Mouse (Mus musculus): ENCODE results near the gene Slc10a6. TPM values are rescaled to one million over a fixed set of nuclear protein-coding genes. Genes with fewer than 3 reads are reported as not detected.

The Slc10a6 gene
- total RNA-seq (2014; rRNA removed) (1.7 TPM in 1 of 2 replicates, not detected in the other), polyA plus RNA-seq (2015; fragmentation: Nextera tagmentation; extraction: Ambion mirVana) (not detected in 2 replicates)

GRCm38 (mm10) chr5:103629111-103629764 lies at the start of gene Slc10a6:
Slc10a6 (minus strand) TSS chr5:103629403.
- Histone ChIP-seq H3K27ac (ENCODE audit: low read depth, low read length) (no peak within 1 kb of the TSS), H3K9me3 (ENCODE audit: low read length) (no peaks in the 10 kb centered on the region), H3K27me3 (ENCODE audit: insufficient read depth, low read length) (no peaks in the 10 kb centered on the region), H3K4me2 (ENCODE audit: low read depth, low read length, poor library complexity, severe bottlenecking) (no peak within 1 kb of the TSS), H3K4me3 (ENCODE audit: low read depth, low read length) (no peak within 1 kb of the TSS), H3K9ac (replicated peaks; ENCODE audit: low read length, poor library complexity, severe bottlenecking) (no peak within 1 kb of the TSS), H3K36me3 (ENCODE audit: insufficient read depth, low read length) (no peaks in the 10 kb centered on the region), H3K4me1 (ENCODE audit: insufficient read depth, low read length) (peaks cover 4% of the 10 kb centered on the region; the same call in 1 of the 2 replicates)
- 61% methylated on average over 17 of the region's 17 CpGs for WGBS
- DNase-seq (ENCODE audit: low spot score) (peak; percentile 91), ATAC-seq (ENCODE audit: low FRiP score) (peak; percentile 62)
- no peak for TF ChIP-seq CTCF (IDR thresholded peaks at IDR 0.05)

GRCm38 (mm10) chr5:103678974-103679373 lies 49.8 kb upstream of the Slc10a6 start:
- no peak overlapping the region for H3K27ac ChIP-seq (ENCODE audit: low read depth, low read length)
- no peaks in the 10 kb centered on the region for H3K27me3 ChIP-seq (ENCODE audit: insufficient read depth, low read length)
- ATAC-seq (ENCODE audit: low FRiP score) = no peak
- no peaks in the 10 kb centered on the region for H3K36me3 ChIP-seq (ENCODE audit: insufficient read depth, low read length)
- TF ChIP-seq CTCF (IDR thresholded peaks at IDR 0.05) = no peak
- no peak overlapping the region for H3K4me2 ChIP-seq (ENCODE audit: low read depth, low read length, poor library complexity, severe bottlenecking)
- no peak overlapping the region for H3K9ac ChIP-seq (replicated peaks; ENCODE audit: low read length, poor library complexity, severe bottlenecking)
- DNase-seq (ENCODE audit: low spot score) = no peak
- no peaks in the 10 kb centered on the region for H3K4me1 ChIP-seq (ENCODE audit: insufficient read depth, low read length)
- 98% methylated on average over 5 of the region's 5 CpGs for WGBS
- no peak overlapping the region for H3K4me3 ChIP-seq (ENCODE audit: low read depth, low read length)
- no peaks in the 10 kb centered on the region for H3K9me3 ChIP-seq (ENCODE audit: low read length)

- DNase-seq (ENCODE audit: low spot score) (no peak), ATAC-seq (ENCODE audit: low FRiP score) (no peak)
- no peak overlapping the region for H3K9ac ChIP-seq (replicated peaks; ENCODE audit: low read length, poor library complexity, severe bottlenecking)
- WGBS = 86% methylated on average over 6 of the region's 6 CpGs
- no peaks in the 10 kb centered on the region for H3K4me1 ChIP-seq (ENCODE audit: insufficient read depth, low read length)
- H3K27ac ChIP-seq (ENCODE audit: low read depth, low read length) = no peak overlapping the region
- H3K27me3 ChIP-seq (ENCODE audit: insufficient read depth, low read length) = no peaks in the 10 kb centered on the region
- H3K9me3 ChIP-seq (ENCODE audit: low read length) = no peaks in the 10 kb centered on the region
- no peak overlapping the region for H3K4me2 ChIP-seq (ENCODE audit: low read depth, low read length, poor library complexity, severe bottlenecking)
- H3K4me3 ChIP-seq (ENCODE audit: low read depth, low read length) = no peak overlapping the region
- TF ChIP-seq CTCF (IDR thresholded peaks at IDR 0.05) = no peak
- H3K36me3 ChIP-seq (ENCODE audit: insufficient read depth, low read length) = no peaks in the 10 kb centered on the region
Observed at GRCm38 (mm10) chr5:103677894-103678293, 48.7 kb upstream of the Slc10a6 start.

GRCm38 (mm10) chr5:103676289-103676881 lies 47.2 kb upstream of the Slc10a6 start:
- Histone ChIP-seq H3K9ac (replicated peaks; ENCODE audit: low read length, poor library complexity, severe bottlenecking) (no peak overlapping the region), H3K4me1 (ENCODE audit: insufficient read depth, low read length) (no peaks in the 10 kb centered on the region), H3K36me3 (ENCODE audit: insufficient read depth, low read length) (no peaks in the 10 kb centered on the region), H3K27ac (ENCODE audit: low read depth, low read length) (no peak overlapping the region), H3K27me3 (ENCODE audit: insufficient read depth, low read length) (no peaks in the 10 kb centered on the region), H3K4me3 (ENCODE audit: low read depth, low read length) (no peak overlapping the region), H3K9me3 (ENCODE audit: low read length) (no peaks in the 10 kb centered on the region), H3K4me2 (ENCODE audit: low read depth, low read length, poor library complexity, severe bottlenecking) (no peak overlapping the region)
- no peak for ATAC-seq (ENCODE audit: low FRiP score)
- 91% methylated on average over 6 of the region's 6 CpGs for WGBS
- TF ChIP-seq CTCF (IDR thresholded peaks at IDR 0.05) = no peak
- no peak for DNase-seq (ENCODE audit: low spot score)

- Histone ChIP-seq H3K4me1 (ENCODE audit: insufficient read depth, low read length) (no peaks in the 10 kb centered on the region), H3K4me2 (ENCODE audit: low read depth, low read length, poor library complexity, severe bottlenecking) (no peak overlapping the region), H3K36me3 (ENCODE audit: insufficient read depth, low read length) (no peaks in the 10 kb centered on the region), H3K9ac (replicated peaks; ENCODE audit: low read length, poor library complexity, severe bottlenecking) (no peak overlapping the region), H3K4me3 (ENCODE audit: low read depth, low read length) (no peak overlapping the region), H3K27me3 (ENCODE audit: insufficient read depth, low read length) (no peaks in the 10 kb centered on the region), H3K9me3 (ENCODE audit: low read length) (no peaks in the 10 kb centered on the region), H3K27ac (ENCODE audit: low read depth, low read length) (no peak overlapping the region)
- DNase-seq (ENCODE audit: low spot score) = no peak
- ATAC-seq (ENCODE audit: low FRiP score) = no peak
- 59% methylated on average over 6 of the region's 6 CpGs for whole genome bisulfite sequencing
- TF ChIP-seq CTCF (IDR thresholded peaks at IDR 0.05) = no peak
Observed at GRCm38 (mm10) chr5:103674482-103674881, 45.3 kb upstream of the Slc10a6 start.

- ATAC-seq (ENCODE audit: low FRiP score) = no peak
- DNase-seq (ENCODE audit: low spot score) = no peak
- Histone ChIP-seq H3K27ac (ENCODE audit: low read depth, low read length) (no peak overlapping the region), H3K4me3 (ENCODE audit: low read depth, low read length) (no peak overlapping the region), H3K9ac (replicated peaks; ENCODE audit: low read length, poor library complexity, severe bottlenecking) (no peak overlapping the region), H3K4me1 (ENCODE audit: insufficient read depth, low read length) (no peaks in the 10 kb centered on the region), H3K27me3 (ENCODE audit: insufficient read depth, low read length) (no peaks in the 10 kb centered on the region), H3K36me3 (ENCODE audit: insufficient read depth, low read length) (no peaks in the 10 kb centered on the region), H3K9me3 (ENCODE audit: low read length) (no peaks in the 10 kb centered on the region), H3K4me2 (ENCODE audit: low read depth, low read length, poor library complexity, severe bottlenecking) (no peak overlapping the region)
- 86% methylated on average over 4 of the region's 4 CpGs for WGBS
- no peak for TF ChIP-seq CTCF (IDR thresholded peaks at IDR 0.05)
Observed at GRCm38 (mm10) chr5:103673611-103674010, 44.4 kb upstream of the Slc10a6 start.
